ENCODE assay signal across 28 mouse cellular contexts in the genomic region with DNA sequence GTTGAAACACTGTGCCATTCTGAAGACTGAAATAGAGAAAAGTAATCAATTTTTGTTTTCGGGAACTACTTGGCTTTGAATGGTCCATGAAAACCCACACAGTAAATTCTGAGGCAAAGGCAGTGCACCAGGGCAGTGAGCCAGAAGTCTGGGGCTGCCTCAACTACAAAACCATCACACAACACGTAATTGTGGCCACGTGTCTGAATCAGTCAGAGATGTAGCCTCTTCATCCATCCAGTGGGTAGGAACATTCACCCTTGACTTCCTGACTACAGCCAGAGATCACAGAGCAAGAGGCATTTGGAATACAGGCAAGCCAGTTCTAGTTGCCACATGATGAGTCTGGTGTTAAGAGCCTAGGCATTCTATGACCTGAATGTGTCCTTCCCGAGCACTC.
DNase-seq lines count a peak whose midpoint lies in the region; ATAC-seq and TF ChIP-seq lines count a peak whose summit lies in the region.
"Had no signal": no experiment of that assay in that cellular context is flagged by ENCODE, and none has a peak within 500 bp of the region (broad histone marks: within the 10 kb centered on the region; RNA-seq: fewer than 3 reads in every experiment).

No protein-coding gene starts in this region.

- WGBS in kidney, embryonic 15.5 days = 83% methylated on average over 4 of the region's 4 CpGs

- ATAC-seq in kidney, embryonic 15.5 days (replicated peaks; ENCODE audit: low FRiP score) = no peak
- ATAC-seq: CD4-positive, CD25-positive, alpha-beta regulatory T cell, adult 4 months; forebrain, embryonic 14.5 days; forebrain, embryonic 16.5 days had no signal

- no peak for DNase-seq in kidney, adult 8-10 months
- DNase-seq in lung, postnatal 10 days = peak; percentile 10
- no peak for DNase-seq in lung, postnatal 14 days
- DNase-seq in lung, postnatal 4 days = peak; percentile 7 to 22
- no peak for DNase-seq in lung, postnatal 25 days (ENCODE audit: low spot score)
- no peak for DNase-seq in MN1 (ENCODE audit: low spot score)
- DNase-seq: adrenal gland, adult 2 months; adrenal gland, postnatal 10 days; adrenal gland, postnatal 25 days; cerebellum, adult 11 months; cerebellum, adult 18-20 months; cerebellum, adult 8-10 months; cerebellum, adult 9-11 months; cerebellum, postnatal 14 days; cerebellum, postnatal 36 days; embryo, embryonic 11 days had no signal

- H3K4me2 ChIP-seq in kidney, embryonic 15.5 days = no peak overlapping the region
- H3K4me2 ChIP-seq in myocyte (ENCODE audit: low read depth) = no peak overlapping the region
- H3K4me2 ChIP-seq: embryonic facial prominence, embryonic 12.5 days; embryonic facial prominence, embryonic 15.5 days; forebrain, embryonic 12.5 days had no signal

- no peaks in the 10 kb centered on the region for H3K9me3 ChIP-seq in kidney, embryonic 15.5 days (replicated peaks)
- H3K9me3 ChIP-seq: embryonic facial prominence, embryonic 12.5 days; embryonic facial prominence, embryonic 15.5 days; forebrain, embryonic 10.5 days; forebrain, embryonic 12.5 days; G1E had no signal

- H3K79me2 ChIP-seq in myocyte (ENCODE audit: control insufficient read depth, insufficient read depth) = no peaks in the 10 kb centered on the region

- H3K9ac ChIP-seq in kidney, embryonic 15.5 days = no peak overlapping the region
- H3K9ac ChIP-seq: embryonic facial prominence, embryonic 12.5 days; embryonic facial prominence, embryonic 15.5 days; forebrain, embryonic 12.5 days had no signal

- TF ChIP-seq POLR2A in myocyte (IDR thresholded peaks at IDR 0.05; ENCODE audit: insufficient read length, low read depth) = no peak

- H3K27me3 ChIP-seq in kidney, embryonic 15.5 days = no peaks in the 10 kb centered on the region
- H3K27me3 ChIP-seq in myocyte (ENCODE audit: control insufficient read depth, insufficient read depth, insufficient read length) = no peaks in the 10 kb centered on the region
- H3K27me3 ChIP-seq: CH12.LX; embryonic facial prominence, embryonic 12.5 days; embryonic facial prominence, embryonic 15.5 days; forebrain, embryonic 12.5 days had no signal

- H3K4me3 ChIP-seq in kidney, embryonic 15.5 days (replicated peaks) = no peak overlapping the region
- H3K4me3 ChIP-seq in myocyte = no peak overlapping the region
- H3K4me3 ChIP-seq: embryonic facial prominence, embryonic 12.5 days; embryonic facial prominence, embryonic 15.5 days; erythroblast, embryonic 14.5 days; forebrain, embryonic 10.5 days; forebrain, embryonic 12.5 days had no signal

- no peak overlapping the region for H3ac ChIP-seq in myocyte (ENCODE audit: control insufficient read depth, insufficient read length)

- 0 out of 2 replicates have a peak overlapping the region, but pooled peaks have one; percentile 13 for H3K27ac ChIP-seq in kidney, embryonic 15.5 days
- H3K27ac ChIP-seq: embryonic facial prominence, embryonic 12.5 days; embryonic facial prominence, embryonic 15.5 days; forebrain, embryonic 10.5 days; forebrain, embryonic 12.5 days had no signal

- no peaks in the 10 kb centered on the region for H3K4me1 ChIP-seq in kidney, embryonic 15.5 days
- H3K4me1 ChIP-seq: embryonic facial prominence, embryonic 12.5 days; embryonic facial prominence, embryonic 15.5 days; forebrain, embryonic 10.5 days; forebrain, embryonic 12.5 days had no signal

- H3K36me3 ChIP-seq in kidney, embryonic 15.5 days = no peaks in the 10 kb centered on the region
- no peaks in the 10 kb centered on the region for H3K36me3 ChIP-seq in myocyte (ENCODE audit: control insufficient read depth, insufficient read depth)
- H3K36me3 ChIP-seq: embryonic facial prominence, embryonic 12.5 days; embryonic facial prominence, embryonic 15.5 days; forebrain, embryonic 10.5 days; forebrain, embryonic 12.5 days; G1E had no signal

TF ChIP-seq in myocyte, 11 proteins besides CTCF, POLR2A, EP300 and RAD21:
- TF ChIP-seq USF1 (IDR thresholded peaks at IDR 0.05; ENCODE audit: low read depth) (peak; percentile 81), E2F4 (IDR thresholded peaks at IDR 0.05; ENCODE audit: insufficient read depth) (no peak), TCF3 (IDR thresholded peaks at IDR 0.05; ENCODE audit: insufficient read length, low read depth) (no peak), TCF12 (IDR thresholded peaks at IDR 0.05; ENCODE audit: insufficient read depth, poor library complexity, severe bottlenecking) (no peak), POLR2AphosphoS2 (IDR thresholded peaks at IDR 0.05; ENCODE audit: insufficient read length, low read depth) (no peak)

Comparison
In these comparisons a context has a peak if more than half of its experiments do, and no peak if none do; other contexts are left out.
1. DNase-seq: peak in lung, postnatal 10 days (single experiment) and lung, postnatal 4 days (2 of 2); none in kidney, adult 8-10 months (0 of 2), lung, postnatal 14 days (single experiment), lung, postnatal 25 days (single experiment) and MN1 (single experiment).